Mouse (Mus musculus): Measurements from ENCODE around the gene St3gal6. TPM values are rescaled to one million over a fixed set of nuclear protein-coding genes. Genes with fewer than 3 reads are reported as not detected.

Gene St3gal6
- polyA plus RNA-seq, 1 experiment: 0.34 TPM

DNA sequence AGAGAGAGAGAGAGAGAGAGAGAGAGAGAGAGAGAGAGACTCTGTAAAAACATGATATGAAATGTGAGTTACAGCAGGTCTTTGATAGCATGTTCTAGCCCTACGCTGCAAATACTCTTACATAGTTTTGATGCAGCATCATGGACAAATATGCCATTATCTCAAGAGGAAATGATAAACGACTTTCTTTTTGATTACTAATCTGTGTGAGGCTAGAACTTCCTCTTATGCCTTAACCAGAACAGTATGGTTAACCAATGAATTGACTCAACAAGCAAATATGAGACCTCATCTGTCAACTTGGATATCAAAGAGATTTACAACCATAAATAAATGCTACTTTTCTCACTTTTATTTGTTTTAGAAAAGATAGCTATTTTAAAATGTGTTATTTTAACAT lies 24.0 kb upstream of the St3gal6 start:
- no peaks in the 10 kb centered on the region for H3K27me3 ChIP-seq (ENCODE audit: control insufficient read depth, insufficient read depth, insufficient read length)
- no peaks in the 10 kb centered on the region for H3K79me2 ChIP-seq (ENCODE audit: control insufficient read depth, insufficient read depth)
- H3K79me3 ChIP-seq (ENCODE audit: low read depth): no peaks in the 10 kb centered on the region
- no peak overlapping the region for H3K4me3 ChIP-seq (ENCODE audit: insufficient read depth, poor library complexity, severe bottlenecking)
- TF ChIP-seq CEBPB (IDR thresholded peaks at IDR 0.05; ENCODE audit: low read depth) (no peak), MAX (IDR thresholded peaks at IDR 0.05) (no peak), CTCF (IDR thresholded peaks at IDR 0.05; ENCODE audit: control insufficient read depth, insufficient read depth, insufficient read length) (no peak), FOSL1 (IDR thresholded peaks at IDR 0.05; ENCODE audit: insufficient read depth, low read length, poor library complexity, severe bottlenecking) (no peak), MYOD1 (IDR thresholded peaks at IDR 0.05; ENCODE audit: control insufficient read depth, insufficient read length, low read depth) (no peak), USF1 (IDR thresholded peaks at IDR 0.05; ENCODE audit: low read depth) (no peak), MYOG (IDR thresholded peaks at IDR 0.05; ENCODE audit: control insufficient read depth, extremely low read depth, insufficient read length) (no peak)
- H3K36me3 ChIP-seq (ENCODE audit: control insufficient read depth, insufficient read depth): no peaks in the 10 kb centered on the region
- H3ac ChIP-seq (ENCODE audit: control insufficient read depth, insufficient read length, low read depth): no peak overlapping the region

GRCm38 (mm10) chr16:58546128-58546527 lies 22.1 kb upstream of the St3gal6 start:
- Histone ChIP-seq H3ac (ENCODE audit: control insufficient read depth, insufficient read length, low read depth) (no peak overlapping the region), H3K27me3 (ENCODE audit: control insufficient read depth, insufficient read depth, insufficient read length) (no peaks in the 10 kb centered on the region), H3K79me2 (ENCODE audit: control insufficient read depth, insufficient read depth) (no peaks in the 10 kb centered on the region), H3K79me3 (ENCODE audit: low read depth) (no peaks in the 10 kb centered on the region), H3K4me3 (ENCODE audit: insufficient read depth, poor library complexity, severe bottlenecking) (no peak overlapping the region), H3K36me3 (ENCODE audit: control insufficient read depth, insufficient read depth) (no peaks in the 10 kb centered on the region)
- TF ChIP-seq CTCF (IDR thresholded peaks at IDR 0.05; ENCODE audit: control insufficient read depth, insufficient read depth, insufficient read length): no peak
- TF ChIP-seq CEBPB (IDR thresholded peaks at IDR 0.05; ENCODE audit: low read depth): no peak
- TF ChIP-seq FOSL1 (IDR thresholded peaks at IDR 0.05; ENCODE audit: insufficient read depth, low read length, poor library complexity, severe bottlenecking): no peak
- TF ChIP-seq MYOD1 (IDR thresholded peaks at IDR 0.05; ENCODE audit: control insufficient read depth, insufficient read length, low read depth): no peak

DNA sequence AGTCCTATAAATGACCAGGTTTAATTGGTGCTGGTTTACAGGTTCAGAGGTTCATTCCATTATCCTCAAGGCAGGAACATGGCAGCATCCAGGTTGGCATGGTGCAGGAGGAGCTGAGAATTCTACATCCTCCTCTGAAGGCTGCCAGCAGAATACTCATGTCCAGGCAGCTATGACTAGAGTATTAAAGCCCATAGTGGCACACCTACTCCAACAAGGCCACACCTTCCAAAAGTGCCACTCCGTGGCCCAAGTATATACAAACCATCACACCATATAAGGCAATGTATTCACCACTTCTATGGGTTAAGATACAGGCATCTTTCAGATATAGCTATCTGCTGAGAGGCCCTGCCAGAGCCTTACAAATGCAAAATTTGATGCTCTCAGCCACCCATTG lies 15.4 kb upstream of the St3gal6 start:
- Histone ChIP-seq H3K36me3 (ENCODE audit: control insufficient read depth, insufficient read depth) (no peaks in the 10 kb centered on the region), H3K79me2 (ENCODE audit: control insufficient read depth, insufficient read depth) (no peaks in the 10 kb centered on the region), H3K27me3 (ENCODE audit: control insufficient read depth, insufficient read depth, insufficient read length) (no peaks in the 10 kb centered on the region), H3ac (ENCODE audit: control insufficient read depth, insufficient read length, low read depth) (no peak overlapping the region), H3K79me3 (ENCODE audit: low read depth) (no peaks in the 10 kb centered on the region), H3K4me3 (ENCODE audit: insufficient read depth, poor library complexity, severe bottlenecking) (no peak overlapping the region)
- no peak for TF ChIP-seq MYOD1 (IDR thresholded peaks at IDR 0.05; ENCODE audit: control insufficient read depth, insufficient read length, low read depth)
- no peak for TF ChIP-seq CTCF (IDR thresholded peaks at IDR 0.05; ENCODE audit: control insufficient read depth, insufficient read depth, insufficient read length)

GRCm38 (mm10) chr16:58539011-58539410 lies 15.0 kb upstream of the St3gal6 start:
- Histone ChIP-seq H3ac (ENCODE audit: control insufficient read depth, insufficient read length, low read depth) (no peak overlapping the region), H3K27me3 (ENCODE audit: control insufficient read depth, insufficient read depth, insufficient read length) (no peaks in the 10 kb centered on the region), H3K79me2 (ENCODE audit: control insufficient read depth, insufficient read depth) (no peaks in the 10 kb centered on the region), H3K36me3 (ENCODE audit: control insufficient read depth, insufficient read depth) (no peaks in the 10 kb centered on the region), H3K79me3 (ENCODE audit: low read depth) (no peaks in the 10 kb centered on the region), H3K4me3 (ENCODE audit: insufficient read depth, poor library complexity, severe bottlenecking) (no peak overlapping the region)
- TF ChIP-seq FOSL1 (IDR thresholded peaks at IDR 0.05; ENCODE audit: insufficient read depth, low read length, poor library complexity, severe bottlenecking) (no peak), USF1 (IDR thresholded peaks at IDR 0.05; ENCODE audit: low read depth) (no peak), CEBPB (IDR thresholded peaks at IDR 0.05; ENCODE audit: low read depth) (no peak), MYOD1 (IDR thresholded peaks at IDR 0.05; ENCODE audit: control insufficient read depth, insufficient read length, low read depth) (no peak), MAX (IDR thresholded peaks at IDR 0.05) (no peak), MYOG (IDR thresholded peaks at IDR 0.05; ENCODE audit: control insufficient read depth, extremely low read depth, insufficient read length) (no peak), CTCF (IDR thresholded peaks at IDR 0.05; ENCODE audit: control insufficient read depth, insufficient read depth, insufficient read length) (no peak)

GRCm38 (mm10) chr16:58536076-58536475 lies 12.0 kb upstream of the St3gal6 start:
- TF ChIP-seq MYOD1 (IDR thresholded peaks at IDR 0.05; ENCODE audit: control insufficient read depth, insufficient read length, low read depth): no peak
- TF ChIP-seq USF1 (IDR thresholded peaks at IDR 0.05; ENCODE audit: low read depth): no peak
- TF ChIP-seq MYOG (IDR thresholded peaks at IDR 0.05; ENCODE audit: control insufficient read depth, extremely low read depth, insufficient read length): no peak
- TF ChIP-seq CTCF (IDR thresholded peaks at IDR 0.05; ENCODE audit: control insufficient read depth, insufficient read depth, insufficient read length): no peak
- TF ChIP-seq FOSL1 (IDR thresholded peaks at IDR 0.05; ENCODE audit: insufficient read depth, low read length, poor library complexity, severe bottlenecking): no peak
- TF ChIP-seq MAX (IDR thresholded peaks at IDR 0.05): no peak
- no peak for TF ChIP-seq CEBPB (IDR thresholded peaks at IDR 0.05; ENCODE audit: low read depth)
- no peaks in the 10 kb centered on the region for H3K27me3 ChIP-seq (ENCODE audit: control insufficient read depth, insufficient read depth, insufficient read length)
- no peak overlapping the region for H3K4me3 ChIP-seq (ENCODE audit: insufficient read depth, poor library complexity, severe bottlenecking)
- H3K36me3 ChIP-seq (ENCODE audit: control insufficient read depth, insufficient read depth): no peaks in the 10 kb centered on the region
- H3K79me3 ChIP-seq (ENCODE audit: low read depth): no peaks in the 10 kb centered on the region
- H3ac ChIP-seq (ENCODE audit: control insufficient read depth, insufficient read length, low read depth): no peak overlapping the region
- H3K79me2 ChIP-seq (ENCODE audit: control insufficient read depth, insufficient read depth): no peaks in the 10 kb centered on the region

- Histone ChIP-seq H3K36me3 (ENCODE audit: control insufficient read depth, insufficient read depth) (no peaks in the 10 kb centered on the region), H3K79me2 (ENCODE audit: control insufficient read depth, insufficient read depth) (no peaks in the 10 kb centered on the region), H3K4me3 (ENCODE audit: insufficient read depth, poor library complexity, severe bottlenecking) (no peak overlapping the region), H3K79me3 (ENCODE audit: low read depth) (no peaks in the 10 kb centered on the region), H3K27me3 (ENCODE audit: control insufficient read depth, insufficient read depth, insufficient read length) (no peaks in the 10 kb centered on the region), H3ac (ENCODE audit: control insufficient read depth, insufficient read length, low read depth) (no peak overlapping the region)
- TF ChIP-seq FOSL1 (IDR thresholded peaks at IDR 0.05; ENCODE audit: insufficient read depth, low read length, poor library complexity, severe bottlenecking) (no peak), CTCF (IDR thresholded peaks at IDR 0.05; ENCODE audit: control insufficient read depth, insufficient read depth, insufficient read length) (no peak), USF1 (IDR thresholded peaks at IDR 0.05; ENCODE audit: low read depth) (no peak), MYOD1 (IDR thresholded peaks at IDR 0.05; ENCODE audit: control insufficient read depth, insufficient read length, low read depth) (no peak), MYOG (IDR thresholded peaks at IDR 0.05; ENCODE audit: control insufficient read depth, extremely low read depth, insufficient read length) (no peak), MAX (IDR thresholded peaks at IDR 0.05) (no peak), CEBPB (IDR thresholded peaks at IDR 0.05; ENCODE audit: low read depth) (no peak)
These were observed 11.2 kb upstream of the St3gal6 start for GRCm38 (mm10) chr16:58535236-58535635.
